Mouse (Mus musculus) adrenal gland, adult (tissue): ENCODE measurements around the gene Mypn.

Experiments used
- DNase-seq, 2 experiments: peaks; one replicate each; pipeline ENCODE4 v3.0.0; 2022 to 2023; ENCODE audit warnings: low spot score in 1 of 2; ENCODE audit not compliant: inconsistent age in 2 of 2

Mypn gene

GRCm38 (mm10) chr10:63115881-63116280 lies 87.9 kb downstream of the Mypn start:
- no peak for DNase-seq

- DNase-seq = peak in 1 of 2 experiments; percentile 16
These were observed 89.9 kb downstream of the Mypn start for GRCm38 (mm10) chr10:63113716-63114360.

- DNase-seq = peak in 1 of 2 experiments; percentile 45
These were observed 90.6 kb downstream of the Mypn start for GRCm38 (mm10) chr10:63113027-63113604.

- DNase-seq = no peak
These were observed 103.1 kb downstream of the Mypn start for GRCm38 (mm10) chr10:63100657-63101056.

GRCm38 (mm10) chr10:63099941-63100562 lies 103.7 kb downstream of the Mypn start:
- peak; percentile 50 to 70 for DNase-seq

- DNase-seq = no peak
These were observed 104.2 kb downstream of the Mypn start, which contains the start of gene Atoh7 for GRCm38 (mm10) chr10:63099521-63099920. Gene Atoh7 (plus strand): TSS chr10:63099651.

- DNase-seq = no peak
These were observed 105.6 kb downstream of the Mypn start for GRCm38 (mm10) chr10:63098191-63098590.

GRCm38 (mm10) chr10:63096757-63097156 lies 107.0 kb downstream of the Mypn start:
- DNase-seq = no peak

- DNase-seq = no peak
These were observed 110.9 kb downstream of the Mypn start for GRCm38 (mm10) chr10:63092616-63093550.

GRCm38 (mm10) chr10:63091915-63092314 lies 111.8 kb downstream of the Mypn start:
- DNase-seq = no peak

- peak in 1 of 2 experiments; percentile 40 for DNase-seq
These were observed 113.8 kb downstream of the Mypn start for GRCm38 (mm10) chr10:63089758-63090571.

GRCm38 (mm10) chr10:63089103-63089757 lies 114.5 kb downstream of the Mypn start:
- DNase-seq = no peak

GRCm38 (mm10) chr10:63086304-63086703 lies 117.4 kb downstream of the Mypn start:
- peak in 1 of 2 experiments; percentile 31 for DNase-seq

- DNase-seq = peak; percentile 82 to 92
These were observed 137.8 kb downstream of the Mypn start for GRCm38 (mm10) chr10:63065988-63066387.
